Mouse (Mus musculus) erythroblast, embryonic 14.5 days (primary cell): ENCODE measurements around the gene Unc45b.

Experiments
- GATA1 ChIP-seq: IDR thresholded peaks from 2 replicates; pipeline ENCODE4 v1.6.1; 2012; ENCODE audit warnings: low read length, inconsistent platforms, mixed read lengths
- TAL1 ChIP-seq: IDR thresholded peaks from 3 replicates; pipeline ENCODE4 v1.6.1; 2012; ENCODE audit warnings: low read length, inconsistent platforms, mixed read lengths

DNA sequence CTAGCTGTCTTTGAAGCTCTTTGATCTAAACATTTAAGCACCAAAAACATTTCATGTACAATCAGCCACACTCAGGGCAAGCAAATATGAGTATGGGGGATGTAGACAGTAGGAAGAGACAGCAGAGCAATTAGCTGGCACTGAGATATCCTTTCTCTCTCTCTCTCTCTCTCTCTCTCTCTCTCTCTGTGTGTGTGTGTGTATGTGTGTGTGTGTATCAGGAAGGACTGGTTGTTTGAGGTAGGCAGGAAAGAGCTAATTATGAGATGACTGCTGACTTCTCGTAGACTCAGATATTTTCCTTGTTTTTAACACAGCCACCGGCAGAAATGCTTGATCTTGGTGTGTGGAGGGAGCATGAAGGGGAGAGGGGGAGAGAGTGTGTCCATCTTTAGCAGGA, 51.4 kb downstream of the Unc45b start:
- no peak for TF ChIP-seq GATA1
- TF ChIP-seq TAL1, result no peak
